Mouse (Mus musculus): ENCODE measurements around the gene Mt1. TPM values are rescaled to one million over a fixed set of nuclear protein-coding genes. Genes with fewer than 3 reads are reported as not detected.

Gene Mt1
- polyA plus RNA-seq, 1 experiment from 2014 or later, result 91.0 TPM

DNA sequence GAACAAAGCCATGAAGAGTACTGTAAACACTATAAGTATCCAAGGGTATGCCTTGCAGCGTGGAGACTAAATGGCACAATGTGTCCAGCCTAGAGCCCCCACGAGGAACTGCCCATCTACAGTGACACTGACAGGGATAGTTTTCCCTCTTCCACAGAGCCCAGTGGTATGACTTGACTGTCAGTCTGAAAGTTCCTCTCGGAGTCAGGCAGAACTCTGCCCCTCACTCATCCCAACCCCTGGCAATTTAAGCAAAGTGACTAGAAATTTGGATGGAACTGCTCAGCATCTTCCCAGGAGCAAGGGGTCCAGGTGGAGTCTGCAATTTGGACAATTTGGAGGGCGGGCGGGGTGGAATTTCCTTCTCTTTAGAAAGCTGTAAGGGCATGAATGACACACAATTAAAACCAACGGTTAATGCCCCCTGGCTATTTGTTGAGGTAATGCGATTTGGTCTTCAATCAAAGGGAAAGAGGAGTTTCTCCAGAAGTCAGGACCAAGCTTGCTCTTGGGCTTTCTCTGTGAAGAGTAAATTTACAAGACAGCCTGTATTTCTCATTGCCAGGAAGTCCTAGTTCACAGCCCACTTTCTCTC is 4.2 kb upstream of the Mt1 start:
- no peak for ATAC-seq
- Histone ChIP-seq H3K9ac (no peak overlapping the region), H3K4me2 (no peak overlapping the region), H3K4me1 (peaks cover 41% of the 10 kb centered on the region), H3K4me3 (no peak overlapping the region), H3K36me3 (ENCODE audit: poor library complexity, severe bottlenecking) (no peaks in the 10 kb centered on the region), H3K9me3 (replicated peaks) (no peaks in the 10 kb centered on the region), H3K27me3 (peaks cover 88% of the 10 kb centered on the region), H3K27ac (no peak overlapping the region)
- WGBS, result 18% methylated on average over 7 of the region's 7 CpGs

GRCm38 (mm10) chr8:94177716-94178390 is 1.0 kb upstream of the Mt1 start:
- H3K9me3 ChIP-seq (replicated peaks), result no peaks in the 10 kb centered on the region
- H3K4me2 ChIP-seq, result no peak overlapping the region
- H3K4me3 ChIP-seq, result no peak overlapping the region
- H3K27ac ChIP-seq, result no peak overlapping the region
- H3K9ac ChIP-seq, result no peak overlapping the region
- H3K27me3 ChIP-seq, result peaks cover 86% of the 10 kb centered on the region
- ATAC-seq, result no peak
- H3K4me1 ChIP-seq, result peaks cover 36% of the 10 kb centered on the region
- H3K36me3 ChIP-seq (ENCODE audit: poor library complexity, severe bottlenecking), result no peaks in the 10 kb centered on the region
- WGBS, result 68% methylated on average over 7 of the region's 7 CpGs

- peaks cover 28% of the 10 kb centered on the region for H3K4me1 ChIP-seq
- peak overlapping the region; percentile 76 for H3K4me2 ChIP-seq
- peak overlapping the region; percentile 43 for H3K4me3 ChIP-seq
- H3K9me3 ChIP-seq (replicated peaks), result no peaks in the 10 kb centered on the region
- no peaks in the 10 kb centered on the region for H3K36me3 ChIP-seq (ENCODE audit: poor library complexity, severe bottlenecking)
- H3K27ac ChIP-seq, result no peak overlapping the region
- H3K9ac ChIP-seq, result peak overlapping the region; percentile 62
- WGBS, result 3% methylated on average over 25 of the region's 25 CpGs
- peaks cover 86% of the 10 kb centered on the region for H3K27me3 ChIP-seq
- ATAC-seq, result no peak
Measured at GRCm38 (mm10) chr8:94179713-94180560, 1.1 kb downstream of the Mt1 start.

DNA sequence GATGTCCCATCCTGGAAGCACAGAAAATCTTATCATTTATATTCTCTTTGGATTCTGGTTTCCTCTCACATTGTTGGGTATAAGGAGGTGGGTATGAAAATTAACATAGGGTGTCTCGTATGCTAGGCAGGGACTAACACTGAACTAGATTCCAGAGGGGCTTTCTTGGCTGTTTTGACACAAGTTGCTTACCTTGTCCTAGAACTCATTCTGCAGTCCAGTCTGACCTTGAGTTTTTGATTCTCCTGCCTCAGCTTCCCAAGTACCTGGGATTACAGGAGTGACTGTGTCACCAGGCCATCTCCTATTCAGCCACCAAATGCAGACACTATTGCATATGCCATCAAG is 1.7 kb downstream of the Mt1 start:
- Histone ChIP-seq H3K36me3 (ENCODE audit: poor library complexity, severe bottlenecking) (no peaks in the 10 kb centered on the region), H3K4me1 (peaks cover 27% of the 10 kb centered on the region), H3K27ac (no peak overlapping the region), H3K27me3 (peaks cover 85% of the 10 kb centered on the region), H3K9me3 (replicated peaks) (no peaks in the 10 kb centered on the region), H3K4me3 (no peak overlapping the region; the same call in 1 of the 2 replicates), H3K9ac (no peak overlapping the region), H3K4me2 (peak overlapping the region; percentile 76; the same call in 1 of the 2 replicates)
- no peak for ATAC-seq
- WGBS, result 87% methylated on average over 1 of the region's 1 CpGs

- H3K36me3 ChIP-seq (ENCODE audit: poor library complexity, severe bottlenecking), result no peaks in the 10 kb centered on the region
- H3K4me2 ChIP-seq, result peak overlapping the region; percentile 52
- no peak for ATAC-seq
- 69% methylated on average over 13 of the region's 13 CpGs for WGBS
- peaks cover 37% of the 10 kb centered on the region for H3K4me1 ChIP-seq
- no peak overlapping the region for H3K9ac ChIP-seq
- H3K27me3 ChIP-seq, result peaks cover 92% of the 10 kb centered on the region
- no peaks in the 10 kb centered on the region for H3K9me3 ChIP-seq (replicated peaks)
- peak overlapping the region; percentile 2 for H3K4me3 ChIP-seq
- no peak overlapping the region for H3K27ac ChIP-seq
Measured at GRCm38 (mm10) chr8:94182055-94182929, 3.4 kb downstream of the Mt1 start.

DNA sequence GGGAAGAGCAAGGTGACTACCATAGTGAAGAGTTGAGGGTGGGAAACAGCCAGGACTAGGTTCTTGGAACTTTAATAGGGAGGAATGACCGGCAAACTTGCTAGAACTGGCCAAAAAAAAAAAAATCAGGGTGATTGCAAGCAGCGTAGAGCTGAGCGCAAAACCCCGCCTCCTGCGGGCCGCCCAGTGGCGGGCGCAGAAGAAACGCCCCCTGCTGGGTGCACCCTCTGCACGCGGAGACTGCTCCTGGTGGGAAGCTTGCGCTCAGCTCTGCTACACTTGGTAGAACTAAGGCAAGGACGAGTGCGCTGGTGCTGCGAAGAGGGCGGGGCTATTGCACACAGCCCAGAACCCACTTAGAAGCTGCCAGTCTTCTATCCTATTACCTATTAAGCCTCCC is 4.2 kb downstream of the Mt1 start:
- Histone ChIP-seq H3K9me3 (replicated peaks) (no peaks in the 10 kb centered on the region), H3K4me1 (peaks cover 42% of the 10 kb centered on the region), H3K36me3 (ENCODE audit: poor library complexity, severe bottlenecking) (no peaks in the 10 kb centered on the region), H3K27ac (no peak overlapping the region), H3K4me2 (peak overlapping the region; percentile 52), H3K9ac (no peak overlapping the region), H3K27me3 (peaks cover 91% of the 10 kb centered on the region), H3K4me3 (peak overlapping the region; percentile 2)
- under 1% methylated on average over 16 of the region's 16 CpGs for WGBS
- peak; percentile 76 for ATAC-seq

- Histone ChIP-seq H3K9ac (no peak overlapping the region), H3K36me3 (ENCODE audit: poor library complexity, severe bottlenecking) (no peaks in the 10 kb centered on the region), H3K27me3 (peaks cover 78% of the 10 kb centered on the region), H3K4me1 (peaks cover 36% of the 10 kb centered on the region), H3K27ac (no peak overlapping the region), H3K9me3 (replicated peaks) (no peaks in the 10 kb centered on the region), H3K4me3 (no peak overlapping the region), H3K4me2 (no peak overlapping the region)
- WGBS, result 26% methylated on average over 12 of the region's 12 CpGs
- no peak for ATAC-seq
Measured at GRCm38 (mm10) chr8:94184357-94184843, 5.5 kb downstream of the Mt1 start.

GRCm38 (mm10) chr8:94185791-94186190 is 6.9 kb downstream of the Mt1 start:
- Histone ChIP-seq H3K9me3 (replicated peaks) (no peaks in the 10 kb centered on the region), H3K27ac (no peak overlapping the region), H3K9ac (no peak overlapping the region), H3K4me3 (no peak overlapping the region), H3K27me3 (peaks cover 64% of the 10 kb centered on the region), H3K36me3 (ENCODE audit: poor library complexity, severe bottlenecking) (no peaks in the 10 kb centered on the region), H3K4me2 (no peak overlapping the region), H3K4me1 (peaks cover 29% of the 10 kb centered on the region)
- whole genome bisulfite sequencing, result 64% methylated on average over 6 of the region's 6 CpGs
- no peak for ATAC-seq

- ATAC-seq, result peak; percentile 39; the same call in 1 of the 2 replicates
- WGBS, result 3% methylated on average over 17 of the region's 17 CpGs
- peaks cover 60% of the 10 kb centered on the region for H3K27me3 ChIP-seq
Measured at GRCm38 (mm10) chr8:94186542-94186941, 7.7 kb downstream of the Mt1 start.

DNA sequence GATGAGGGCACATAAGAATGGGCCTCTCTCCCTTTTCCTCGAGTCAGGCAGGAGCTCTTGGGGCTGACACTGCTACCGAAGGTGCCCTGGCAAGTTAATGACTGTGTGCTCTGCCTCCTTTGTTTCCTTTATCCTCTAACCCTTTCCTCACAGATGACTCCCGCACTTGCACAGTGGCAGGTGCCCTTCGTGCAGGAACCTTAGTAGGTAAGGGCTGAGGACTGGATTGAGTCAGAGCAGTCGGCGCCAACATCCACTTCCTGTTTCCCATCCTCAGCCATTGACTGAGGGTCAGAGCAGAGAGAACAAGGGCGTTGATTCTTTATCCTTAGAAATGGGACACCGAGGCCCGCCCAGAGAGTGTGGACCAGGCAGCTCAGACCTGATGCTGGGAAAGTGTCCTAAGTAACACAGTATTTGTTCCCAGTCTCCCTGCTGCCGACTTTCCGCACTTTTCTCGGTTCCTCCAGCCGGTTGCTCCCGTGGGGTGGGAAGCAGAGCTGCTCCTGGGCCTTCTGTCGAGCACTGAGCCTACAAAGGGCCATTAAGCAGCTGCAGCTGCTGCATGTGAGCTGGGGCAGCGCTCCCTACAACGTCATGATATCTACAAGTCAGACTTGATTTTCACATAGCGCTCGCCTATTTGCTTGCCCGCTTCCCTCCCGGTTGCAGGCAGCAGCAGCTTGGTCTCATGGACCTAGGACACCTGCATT is 8.6 kb downstream of the Mt1 start:
- Histone ChIP-seq H3K27ac (no peak overlapping the region), H3K27me3 (peaks cover 51% of the 10 kb centered on the region), H3K9me3 (replicated peaks) (no peaks in the 10 kb centered on the region), H3K36me3 (ENCODE audit: poor library complexity, severe bottlenecking) (no peaks in the 10 kb centered on the region), H3K4me3 (no peak overlapping the region), H3K4me1 (peaks cover 35% of the 10 kb centered on the region), H3K4me2 (peak overlapping the region; percentile 1; the same call in 1 of the 2 replicates), H3K9ac (peak overlapping the region; percentile 21; the same call in 1 of the 2 replicates)
- no peak for ATAC-seq
- WGBS, result 33% methylated on average over 21 of the region's 21 CpGs

More at GRCm38 (mm10) chr8:94186542-94186941, 7.7 kb downstream of the Mt1 start:
- H3K27ac ChIP-seq, result no peak overlapping the region
- H3K9me3 ChIP-seq (replicated peaks), result no peaks in the 10 kb centered on the region
- H3K4me2 ChIP-seq, result peak overlapping the region; percentile 41
- H3K36me3 ChIP-seq (ENCODE audit: poor library complexity, severe bottlenecking), result no peaks in the 10 kb centered on the region
- H3K4me1 ChIP-seq, result peaks cover 34% of the 10 kb centered on the region
- H3K4me3 ChIP-seq, result no peak overlapping the region
- peak overlapping the region; percentile 21; the same call in 1 of the 2 replicates for H3K9ac ChIP-seq
